Mouse (Mus musculus) small intestine, adult 10 weeks (tissue): Measurements from ENCODE around the gene Dusp14. TPM values are rescaled to one million over a fixed set of nuclear protein-coding genes. Genes with fewer than 3 reads are reported as not detected.

Experiments
- polyA plus RNA-seq: library from polyadenylated mRNA; stranded (reverse); fragments of 350-450 nt; fragmentation: Illumina TruSeq; extraction: RNeasy Lipid Tissue Mini Kit (QIAGEN cat#74804); gene quantifications from one replicate; pipeline ENCODE4 v1.2.3, GENCODE M21; 2014; ENCODE audit warnings: low replicate concordance

Dusp14 gene
- polyA plus RNA-seq, result 0.48 TPM

DNA sequence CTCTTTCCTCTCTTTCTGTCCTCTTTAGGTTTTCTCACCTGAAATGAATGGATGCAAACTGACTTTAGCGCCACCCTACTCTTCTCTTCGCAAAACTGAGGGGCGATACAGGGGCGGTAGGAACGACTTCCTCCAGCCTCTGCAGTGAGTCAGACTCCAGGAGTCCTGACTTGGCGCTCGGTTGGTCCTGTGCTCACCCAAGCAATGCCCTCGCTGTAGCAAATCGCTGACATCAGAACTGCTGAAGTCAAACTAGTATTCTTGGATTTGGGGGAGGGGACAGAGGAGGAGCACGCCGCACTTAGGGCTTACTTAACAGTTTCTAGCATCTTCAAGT lies at the start of gene Dusp14:
Gene Dusp14, minus strand, starts transcription at position 228 of the 337 bp plus-strand sequence.

Other genes starting within 250 kb of the Dusp14 start
- gene Hnf1b, start 219.2 kb downstream of the Dusp14 start, polyA plus RNA-seq, result 6.3 TPM
- gene Ddx52, start 127.2 kb downstream of the Dusp14 start, polyA plus RNA-seq, result 47.5 TPM
- 11.4 TPM for gene Synrg, start 104.8 kb downstream of the Dusp14 start, polyA plus RNA-seq
- gene Tada2a, start 60.3 kb upstream of the Dusp14 start, polyA plus RNA-seq, result 6.5 TPM
- 4.3 TPM for gene Acaca, start 60.4 kb upstream of the Dusp14 start, polyA plus RNA-seq
- 62.0 TPM for gene Gm11437, start 98.2 kb upstream of the Dusp14 start, polyA plus RNA-seq